ENCODE assay signal across 9 mouse cellular contexts in genomic region chr13:46310790-46311189, GRCm38 (mm10). TPM values are rescaled to one million over a fixed set of nuclear protein-coding genes. Genes with fewer than 3 reads are reported as not detected.
DNase-seq lines count a peak whose midpoint lies in the region; ATAC-seq and TF ChIP-seq lines count a peak whose summit lies in the region.
"Had no signal": no experiment of that assay in that cellular context is flagged by ENCODE, and none has a peak within 500 bp of the region (broad histone marks: within the 10 kb centered on the region; RNA-seq: fewer than 3 reads in every experiment).

No protein-coding gene starts in this region.

- no peaks in the 10 kb centered on the region for H3K36me3 ChIP-seq in intestine, embryonic 14.5 days (ENCODE audit: control insufficient read depth, insufficient read depth, low read length)
- H3K36me3 ChIP-seq in intestine, embryonic 16.5 days (ENCODE audit: control insufficient read depth, insufficient read depth, low read length), result no peaks in the 10 kb centered on the region
- no peaks in the 10 kb centered on the region for H3K36me3 ChIP-seq in hindbrain, embryonic 16.5 days (ENCODE audit: control insufficient read depth, insufficient read depth, low read length)
- no peaks in the 10 kb centered on the region for H3K36me3 ChIP-seq in neural tube, embryonic 11.5 days (ENCODE audit: control insufficient read depth, insufficient read depth, low read length)
- H3K36me3 ChIP-seq: embryonic facial prominence, embryonic 12.5 days had no signal

- H3K4me1 ChIP-seq in intestine, embryonic 14.5 days (replicated peaks; ENCODE audit: control insufficient read depth, insufficient read depth, low read length), result no peaks in the 10 kb centered on the region
- no peaks in the 10 kb centered on the region for H3K4me1 ChIP-seq in intestine, embryonic 16.5 days (ENCODE audit: control insufficient read depth, insufficient read depth, low read length)
- H3K4me1 ChIP-seq in hindbrain, embryonic 16.5 days (ENCODE audit: control insufficient read depth, insufficient read depth, low read depth, low read length), result no peaks in the 10 kb centered on the region
- no peaks in the 10 kb centered on the region for H3K4me1 ChIP-seq in neural tube, embryonic 11.5 days (ENCODE audit: control insufficient read depth, insufficient read depth, low read length)
- H3K4me1 ChIP-seq: embryonic facial prominence, embryonic 12.5 days had no signal

- WGBS in intestine, embryonic 14.5 days, result 54% methylated on average over 10 of the region's 10 CpGs
- 43% methylated on average over 10 of the region's 10 CpGs for WGBS in intestine, embryonic 16.5 days
- 46% methylated on average over 10 of the region's 10 CpGs for WGBS in hindbrain, embryonic 16.5 days
- 59% methylated on average over 10 of the region's 10 CpGs for WGBS in neural tube, embryonic 11.5 days

- POLR2A ChIA-PET in Patski (lab: Charles Lee), result no interaction called here

- DNase-seq in intestine, embryonic 14.5 days (ENCODE audit: low spot score), result peak; percentile 63
- DNase-seq in Patski (ENCODE audit: low read depth, low spot score), result no peak
- peak; percentile 18 to 83 for DNase-seq in left cerebral cortex, adult 9 months (ENCODE audit: low spot score in 2 of 2)
- peak; percentile 46 for DNase-seq in neural tube, embryonic 11.5 days (ENCODE audit: low spot score)
- peak; percentile 80 for DNase-seq in thymus, postnatal 4 days

- peak overlapping the region; percentile 21; the same call in 1 of the 2 replicates for H3K4me2 ChIP-seq in intestine, embryonic 14.5 days (ENCODE audit: low read length)
- no peak overlapping the region for H3K4me2 ChIP-seq in intestine, embryonic 16.5 days (ENCODE audit: low read depth, low read length)
- H3K4me2 ChIP-seq in hindbrain, embryonic 16.5 days (ENCODE audit: low read length), result peak overlapping the region; percentile 23; the same call in 1 of the 2 replicates
- H3K4me2 ChIP-seq in neural tube, embryonic 11.5 days (ENCODE audit: low read depth), result no peak overlapping the region
- H3K4me2 ChIP-seq: embryonic facial prominence, embryonic 12.5 days had no signal

- H3K9ac ChIP-seq in intestine, embryonic 14.5 days (ENCODE audit: low read length), result no peak overlapping the region
- H3K9ac ChIP-seq in intestine, embryonic 16.5 days (ENCODE audit: low read depth, low read length), result no peak overlapping the region
- no peak overlapping the region; the same call in 1 of the 2 replicates for H3K9ac ChIP-seq in hindbrain, embryonic 16.5 days (ENCODE audit: low read depth, low read length)
- no peak overlapping the region for H3K9ac ChIP-seq in neural tube, embryonic 11.5 days (ENCODE audit: low read length)
- H3K9ac ChIP-seq: embryonic facial prominence, embryonic 12.5 days had no signal

- no peaks in the 10 kb centered on the region for H3K27me3 ChIP-seq in intestine, embryonic 14.5 days (replicated peaks; ENCODE audit: control insufficient read depth, insufficient read depth, low read length)
- H3K27me3 ChIP-seq in intestine, embryonic 16.5 days (replicated peaks; ENCODE audit: control insufficient read depth, insufficient read depth, low read length), result no peaks in the 10 kb centered on the region
- H3K27me3 ChIP-seq in Patski, result no peaks in the 10 kb centered on the region
- H3K27me3 ChIP-seq in hindbrain, embryonic 16.5 days (replicated peaks; ENCODE audit: control insufficient read depth, insufficient read depth, low read length), result no peaks in the 10 kb centered on the region
- H3K27me3 ChIP-seq in neural tube, embryonic 11.5 days (ENCODE audit: control insufficient read depth, insufficient read depth, low read length), result no peaks in the 10 kb centered on the region
- H3K27me3 ChIP-seq: embryonic facial prominence, embryonic 12.5 days had no signal

- no peak for ATAC-seq in intestine, embryonic 14.5 days (replicated peaks; ENCODE audit: low FRiP score, low TSS enrichment, low read depth)
- ATAC-seq in intestine, embryonic 16.5 days, result no peak
- no peak for ATAC-seq in Patski
- ATAC-seq in common myeloid progenitor, adult 5-6 weeks (replicated peaks; ENCODE audit: low read depth, poor library complexity, severe bottlenecking), result peak; percentile 68
- ATAC-seq in hindbrain, embryonic 16.5 days, result no peak
- ATAC-seq in neural tube, embryonic 11.5 days (ENCODE audit: insufficient read depth, low FRiP score, low TSS enrichment), result no peak

- 0 out of 2 replicates have a peak, but pooled peaks cover under 1% of the 10 kb centered on the region for H3K9me3 ChIP-seq in intestine, embryonic 14.5 days (ENCODE audit: control insufficient read depth, low read length)
- H3K9me3 ChIP-seq in intestine, embryonic 16.5 days (ENCODE audit: control insufficient read depth, low read length), result no peaks in the 10 kb centered on the region
- H3K9me3 ChIP-seq in hindbrain, embryonic 16.5 days (ENCODE audit: control insufficient read depth, low read length), result no peaks in the 10 kb centered on the region; the same call in 1 of the 2 replicates
- no peaks in the 10 kb centered on the region for H3K9me3 ChIP-seq in neural tube, embryonic 11.5 days (ENCODE audit: control insufficient read depth, low read length)

- CTCF ChIA-PET in Patski (lab: Charles Lee), result interaction anchor here (0.6 to 2.8 kb wide), 5 partner anchors 352 to 488 kb away, joined by 3 to 15 read pairs (median 3); no protein-coding TSS in a partner anchor

- no peak overlapping the region for H3K27ac ChIP-seq in intestine, embryonic 14.5 days (ENCODE audit: low read depth)
- H3K27ac ChIP-seq in intestine, embryonic 16.5 days (ENCODE audit: low read length), result no peak overlapping the region
- H3K27ac ChIP-seq in hindbrain, embryonic 16.5 days (ENCODE audit: low read depth, low read length), result no peak overlapping the region
- H3K27ac ChIP-seq in neural tube, embryonic 11.5 days (ENCODE audit: low read depth, low read length), result no peak overlapping the region
- H3K27ac ChIP-seq: embryonic facial prominence, embryonic 12.5 days had no signal

- in situ Hi-C loops in Patski (cut with MboI; ENCODE audit: low pct_unique_long_range_greater_than_20kb), result loop anchor here (5.0 to 10.0 kb wide), 3 partner anchors 357 to 704 kb away; partner anchors contain the start of genes Fam8a1 and Nhlrc1

- H3K4me3 ChIP-seq in intestine, embryonic 14.5 days (ENCODE audit: low read depth, low read length), result no peak overlapping the region
- no peak overlapping the region for H3K4me3 ChIP-seq in intestine, embryonic 16.5 days (ENCODE audit: low read length)
- H3K4me3 ChIP-seq in hindbrain, embryonic 16.5 days (ENCODE audit: low read length), result no peak overlapping the region
- no peak overlapping the region for H3K4me3 ChIP-seq in neural tube, embryonic 11.5 days (ENCODE audit: low read depth, low read length)
- H3K4me3 ChIP-seq: embryonic facial prominence, embryonic 12.5 days had no signal

- TF ChIP-seq CTCF in Patski (IDR thresholded peaks at IDR 0.05), result peak; percentile 86

RNA-seq across cellular contexts. Expression of gene Stmnd1, which starts 37.3 kb away (rescaled TPM):
- polyA plus RNA-seq in intestine, embryonic 14.5 days (2014; fragmentation: Nextera tagmentation; extraction: Ambion mirVana), result not detected in 2 replicates
- polyA plus RNA-seq in intestine, embryonic 16.5 days (2015; fragmentation: Nextera tagmentation; extraction: Ambion mirVana), result 0.10 and 0.29 TPM in 2 replicates
- polyA plus RNA-seq in Patski (2021), result not detected
- not detected in 2 replicates for total RNA-seq in common myeloid progenitor, adult 5-6 weeks (2017)
- polyA plus RNA-seq in hindbrain, embryonic 16.5 days (2015; fragmentation: Nextera tagmentation; extraction: Ambion mirVana), result 0.11 and 0.23 TPM in 2 replicates
- polyA plus RNA-seq in neural tube, embryonic 11.5 days (2014; fragmentation: Nextera tagmentation; extraction: Ambion mirVana), result not detected in 2 replicates

Comparison
In these comparisons a context has a peak if more than half of its experiments do, and no peak if none do; other contexts are left out.
1. H3K4me2 ChIP-seq: peak in intestine, embryonic 14.5 days (single experiment) and hindbrain, embryonic 16.5 days (single experiment); none in intestine, embryonic 16.5 days (single experiment) and neural tube, embryonic 11.5 days (single experiment).